ENCODE assay signal across 8 mouse cellular contexts in genomic region chr2:181678780-181679179, GRCm38 (mm10). TPM values are rescaled to one million over a fixed set of nuclear protein-coding genes. Genes with fewer than 3 reads are reported as not detected.
DNase-seq lines count a peak whose midpoint lies in the region; ATAC-seq and TF ChIP-seq lines count a peak whose summit lies in the region.

No protein-coding gene starts in this region.

- H3K27ac ChIP-seq in bone marrow macrophage, adult 2 months (ENCODE audit: insufficient read depth, low read depth, low read length), result no peak overlapping the region
- no peak overlapping the region for H3K27ac ChIP-seq in heart, embryonic 13.5 days (replicated peaks)
- H3K27ac ChIP-seq in kidney, embryonic 16.5 days (ENCODE audit: low read length), result no peak overlapping the region
- no peak overlapping the region for H3K27ac ChIP-seq in stomach, embryonic 15.5 days

- TF ChIP-seq POLR2A in bone marrow macrophage, adult 2 months (IDR thresholded peaks at IDR 0.05; ENCODE audit: borderline replicate concordance, low read depth, low read length), result no peak

- no peak overlapping the region for H3K4me3 ChIP-seq in bone marrow macrophage, adult 2 months (ENCODE audit: insufficient read depth, low read length)
- H3K4me3 ChIP-seq in heart, embryonic 13.5 days, result no peak overlapping the region
- H3K4me3 ChIP-seq in kidney, embryonic 16.5 days (ENCODE audit: low read length), result no peak overlapping the region
- no peak overlapping the region for H3K4me3 ChIP-seq in stomach, embryonic 15.5 days (replicated peaks)

- WGBS in heart, embryonic 13.5 days, result 38% methylated on average over 1 of the region's 1 CpGs
- 51% methylated on average over 1 of the region's 1 CpGs for WGBS in kidney, embryonic 16.5 days
- WGBS in stomach, embryonic 15.5 days, result 49% methylated on average over 1 of the region's 1 CpGs

- peaks cover 13% of the 10 kb centered on the region for H3K27me3 ChIP-seq in heart, embryonic 13.5 days (replicated peaks)
- no peaks in the 10 kb centered on the region for H3K27me3 ChIP-seq in kidney, embryonic 16.5 days (ENCODE audit: insufficient read depth, low read length)
- H3K27me3 ChIP-seq in stomach, embryonic 15.5 days (replicated peaks), result peaks cover 5% of the 10 kb centered on the region; the same call in 1 of the 2 replicates

- H3K4me1 ChIP-seq in bone marrow macrophage, adult 2 months (ENCODE audit: control insufficient read depth, insufficient read depth, low read length), result peaks cover 13% of the 10 kb centered on the region
- H3K4me1 ChIP-seq in heart, embryonic 13.5 days, result peaks cover 28% of the 10 kb centered on the region
- peaks cover 27% of the 10 kb centered on the region for H3K4me1 ChIP-seq in kidney, embryonic 16.5 days (ENCODE audit: insufficient read depth, low read length)
- peaks cover 17% of the 10 kb centered on the region; the same call in 1 of the 2 replicates for H3K4me1 ChIP-seq in stomach, embryonic 15.5 days

- ATAC-seq in erythroblast, adult 5-6 weeks (replicated peaks; ENCODE audit: low FRiP score, poor library complexity, severe bottlenecking), result peak; percentile 44; the same call in 1 of the 2 replicates
- ATAC-seq in heart, embryonic 13.5 days (ENCODE audit: extremely low read depth, insufficient number of reproducible peaks, low FRiP score, low TSS enrichment), result 0 out of 2 replicates have a peak, but pooled peaks have one; percentile 35
- peak; percentile 77 for ATAC-seq in kidney, embryonic 16.5 days (ENCODE audit: low FRiP score, low TSS enrichment)
- peak; percentile 65 for ATAC-seq in monocyte, adult 5-6 weeks (replicated peaks; ENCODE audit: insufficient number of reproducible peaks, low FRiP score, low TSS enrichment, poor library complexity, severe bottlenecking)
- peak; percentile 59 for ATAC-seq in stomach, embryonic 15.5 days (ENCODE audit: insufficient read depth, low FRiP score, low read depth)

- no peaks in the 10 kb centered on the region for H3K9me3 ChIP-seq in heart, embryonic 13.5 days
- no peaks in the 10 kb centered on the region for H3K9me3 ChIP-seq in kidney, embryonic 16.5 days (ENCODE audit: low read length)
- no peaks in the 10 kb centered on the region for H3K9me3 ChIP-seq in stomach, embryonic 15.5 days

- peak; percentile 96 for TF ChIP-seq CTCF in bone marrow macrophage, adult 2 months (IDR thresholded peaks at IDR 0.05; ENCODE audit: low read depth, low read length)

- H3K36me3 ChIP-seq in heart, embryonic 13.5 days, result no peaks in the 10 kb centered on the region
- no peaks in the 10 kb centered on the region for H3K36me3 ChIP-seq in kidney, embryonic 16.5 days (ENCODE audit: insufficient read depth, low read length)
- no peaks in the 10 kb centered on the region for H3K36me3 ChIP-seq in stomach, embryonic 15.5 days

- no peak overlapping the region for H3K4me2 ChIP-seq in heart, embryonic 13.5 days
- H3K4me2 ChIP-seq in kidney, embryonic 16.5 days (replicated peaks; ENCODE audit: low read depth, low read length), result no peak overlapping the region
- no peak overlapping the region for H3K4me2 ChIP-seq in stomach, embryonic 15.5 days

- no peak overlapping the region for H3K9ac ChIP-seq in heart, embryonic 13.5 days
- H3K9ac ChIP-seq in kidney, embryonic 16.5 days (replicated peaks; ENCODE audit: low read length), result no peak overlapping the region
- H3K9ac ChIP-seq in stomach, embryonic 15.5 days, result no peak overlapping the region

- peak; percentile 86 for DNase-seq in CD4-positive helper T cell, adult 2 months (ENCODE audit: low read depth, low spot score)
- DNase-seq in liver, result peak; percentile 72

RNA-seq across cellular contexts. Expression of gene Tcea2, which starts 1.3 kb away (rescaled TPM):
- 4.4 and 7.0 TPM in 2 replicates for polyA plus RNA-seq in bone marrow macrophage, adult 2 months (2012; ENCODE audit: insufficient read depth, insufficient read length, missing spikeins)
- not detected in 2 replicates for total RNA-seq in erythroblast, adult 5-6 weeks (2015; ENCODE audit: low replicate concordance)
- not detected in 2 replicates for total RNA-seq in erythroblast, adult 5-6 weeks (2017; ENCODE audit: low replicate concordance)
- 15.2 and 17.1 TPM in 2 replicates for polyA plus RNA-seq in heart, embryonic 13.5 days (2015; fragmentation: Nextera tagmentation; extraction: Ambion mirVana)
- 29.3 and 29.9 TPM in 2 replicates for polyA plus RNA-seq in kidney, embryonic 16.5 days (2015; fragmentation: Nextera tagmentation; extraction: Ambion mirVana)
- 3.8 to 20.0 TPM (median 10.0 TPM) in 3 replicates for total RNA-seq in monocyte, adult 5-6 weeks (2017)
- 21.5 and 24.2 TPM in 2 replicates for polyA plus RNA-seq in stomach, embryonic 15.5 days (2015; fragmentation: Nextera tagmentation; extraction: Ambion mirVana)

RNA-seq across cellular contexts. Expression of gene Sox18, which starts 7.3 kb away (rescaled TPM):
- not detected in 2 replicates for polyA plus RNA-seq in bone marrow macrophage, adult 2 months (2012; ENCODE audit: insufficient read depth, insufficient read length, missing spikeins)
- total RNA-seq in erythroblast, adult 5-6 weeks (2015; ENCODE audit: low replicate concordance), result not detected in 2 replicates
- total RNA-seq in erythroblast, adult 5-6 weeks (2017; ENCODE audit: low replicate concordance), result not detected in 2 replicates
- polyA plus RNA-seq in heart, embryonic 13.5 days (2015; fragmentation: Nextera tagmentation; extraction: Ambion mirVana), result 34.7 and 36.1 TPM in 2 replicates
- polyA plus RNA-seq in kidney, embryonic 16.5 days (2015; fragmentation: Nextera tagmentation; extraction: Ambion mirVana), result 61.6 and 65.2 TPM in 2 replicates
- total RNA-seq in monocyte, adult 5-6 weeks (2017), result not detected in 3 replicates
- polyA plus RNA-seq in stomach, embryonic 15.5 days (2015; fragmentation: Nextera tagmentation; extraction: Ambion mirVana), result 28.7 and 32.0 TPM in 2 replicates

RNA-seq across cellular contexts. Expression of gene Rgs19, which starts 15.0 kb away (rescaled TPM):
- polyA plus RNA-seq in bone marrow macrophage, adult 2 months (2012; ENCODE audit: insufficient read depth, insufficient read length, missing spikeins), result 155 and 173 TPM in 2 replicates
- 127 and 130 TPM in 2 replicates for total RNA-seq in erythroblast, adult 5-6 weeks (2015; ENCODE audit: low replicate concordance)
- 29.4 and 41.5 TPM in 2 replicates for total RNA-seq in erythroblast, adult 5-6 weeks (2017; ENCODE audit: low replicate concordance)
- polyA plus RNA-seq in heart, embryonic 13.5 days (2015; fragmentation: Nextera tagmentation; extraction: Ambion mirVana), result 43.5 and 44.2 TPM in 2 replicates
- 67.7 and 72.1 TPM in 2 replicates for polyA plus RNA-seq in kidney, embryonic 16.5 days (2015; fragmentation: Nextera tagmentation; extraction: Ambion mirVana)
- total RNA-seq in monocyte, adult 5-6 weeks (2017), result 102 to 134 TPM (median 128 TPM) in 3 replicates
- 51.7 and 53.3 TPM in 2 replicates for polyA plus RNA-seq in stomach, embryonic 15.5 days (2015; fragmentation: Nextera tagmentation; extraction: Ambion mirVana)

RNA-seq across cellular contexts. Expression of gene Lkaaear1, which starts 19.5 kb away (rescaled TPM):
- polyA plus RNA-seq in bone marrow macrophage, adult 2 months (2012; ENCODE audit: insufficient read depth, insufficient read length, missing spikeins), result not detected in 2 replicates
- total RNA-seq in erythroblast, adult 5-6 weeks (2015; ENCODE audit: low replicate concordance), result not detected in 2 replicates
- total RNA-seq in erythroblast, adult 5-6 weeks (2017; ENCODE audit: low replicate concordance), result not detected in 2 replicates
- not detected in 2 replicates for polyA plus RNA-seq in heart, embryonic 13.5 days (2015; fragmentation: Nextera tagmentation; extraction: Ambion mirVana)
- polyA plus RNA-seq in kidney, embryonic 16.5 days (2015; fragmentation: Nextera tagmentation; extraction: Ambion mirVana), result not detected in 2 replicates
- not detected in 3 replicates for total RNA-seq in monocyte, adult 5-6 weeks (2017)
- not detected in 2 replicates for polyA plus RNA-seq in stomach, embryonic 15.5 days (2015; fragmentation: Nextera tagmentation; extraction: Ambion mirVana)

RNA-seq across cellular contexts. Expression of gene Gm29797, which starts 21.9 kb away (rescaled TPM):
- not detected in 2 replicates for polyA plus RNA-seq in bone marrow macrophage, adult 2 months (2012; ENCODE audit: insufficient read depth, insufficient read length, missing spikeins)
- total RNA-seq in erythroblast, adult 5-6 weeks (2015; ENCODE audit: low replicate concordance), result not detected in 2 replicates
- not detected in 2 replicates for total RNA-seq in erythroblast, adult 5-6 weeks (2017; ENCODE audit: low replicate concordance)
- polyA plus RNA-seq in heart, embryonic 13.5 days (2015; fragmentation: Nextera tagmentation; extraction: Ambion mirVana), result 0.27 TPM in 1 of 2 replicates, not detected in the other
- 0.21 and 0.49 TPM in 2 replicates for polyA plus RNA-seq in kidney, embryonic 16.5 days (2015; fragmentation: Nextera tagmentation; extraction: Ambion mirVana)
- total RNA-seq in monocyte, adult 5-6 weeks (2017), result not detected in 3 replicates
- polyA plus RNA-seq in stomach, embryonic 15.5 days (2015; fragmentation: Nextera tagmentation; extraction: Ambion mirVana), result 0.36 and 1.2 TPM in 2 replicates

Comparison
In these comparisons a context has a peak if more than half of its experiments do, and no peak if none do; other contexts are left out.
1. RNA of gene Sox18, which starts 7.3 kb away (polyA plus RNA-seq): 61.6 to 65.2 TPM in kidney, embryonic 16.5 days, 34.7 to 36.1 TPM in heart, embryonic 13.5 days and 28.7 to 32.0 TPM in stomach, embryonic 15.5 days; not detected in bone marrow macrophage, adult 2 months; every median in the first group is over 10 times any median in the second.
2. Peak in every context shown above with its lines, with median percentiles within 50 percentile points of each other: ATAC-seq.